Mouse (Mus musculus): Measurements from ENCODE around the gene Olfr617. TPM values are rescaled to one million over a fixed set of nuclear protein-coding genes. Genes with fewer than 3 reads are reported as not detected.
"Not testable (repeated sequence)": the region's sequence is repeated elsewhere in the genome, so short reads cannot be mapped to it uniquely, and the experiment has no call there.

Gene Olfr617
- not detected in 2 replicates for polyA plus RNA-seq (2015; fragmentation: Nextera tagmentation; extraction: Ambion mirVana)

DNA sequence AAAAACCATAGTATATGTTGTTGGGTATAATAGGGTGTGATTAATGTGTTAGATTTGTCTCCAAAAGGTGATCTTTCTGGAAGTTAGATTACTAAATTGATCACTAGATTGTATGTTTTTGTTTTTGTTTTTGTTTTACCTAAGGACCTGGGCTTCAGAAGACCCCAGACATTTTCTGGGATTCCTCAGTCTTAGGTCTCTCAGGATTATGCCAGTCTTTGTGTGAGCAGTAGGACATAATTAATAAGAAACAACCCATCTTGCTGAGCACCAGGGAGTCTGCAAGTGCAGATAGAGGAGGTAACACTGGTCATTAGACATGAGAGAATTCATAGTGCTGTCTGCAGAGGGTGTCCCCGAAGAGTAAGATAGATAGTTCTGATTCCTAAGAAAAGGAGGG lies at the start of gene Olfr617:
Gene Olfr617 (plus strand): TSS at position 301 of the 400 bp plus-strand sequence.
- no peak within 1 kb of the TSS for H3K9ac ChIP-seq

DNA sequence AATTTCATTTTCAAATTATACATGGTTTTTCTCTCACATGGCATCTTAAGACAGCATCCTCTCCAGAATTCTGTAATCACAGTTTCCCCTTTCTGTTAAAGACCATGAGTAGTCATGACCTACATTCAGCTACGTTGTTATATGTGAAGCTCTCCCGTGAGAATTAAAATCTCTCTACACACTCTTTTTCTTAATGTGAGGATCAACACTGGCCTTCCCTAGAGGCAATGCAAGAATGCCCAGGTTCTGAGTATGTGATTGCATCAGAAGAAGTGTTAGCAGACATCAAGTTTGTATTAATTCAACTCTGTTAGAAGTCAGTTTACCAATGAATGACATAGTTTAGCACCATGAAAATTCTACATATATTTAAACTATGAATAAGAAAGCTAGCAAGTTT lies 30.2 kb upstream of the Olfr617 start, which contains the start of gene Olfr612:
Gene Olfr612 (minus strand): TSS at position 101 of the 400 bp plus-strand sequence.
- not testable (repeated sequence) for H3K4me2 ChIP-seq; H3K27ac ChIP-seq; H3K9ac ChIP-seq; H3K9me3 ChIP-seq (replicated peaks); ATAC-seq; H3K27me3 ChIP-seq; H3K36me3 ChIP-seq (ENCODE audit: poor library complexity, severe bottlenecking); H3K4me3 ChIP-seq; H3K4me1 ChIP-seq
- WGBS, result 85% methylated on average over 2 of the region's 2 CpGs

More for the DNA sequence above, at the start of gene Olfr617:
- H3K4me3 ChIP-seq, result no peak within 1 kb of the TSS
- no peaks in the 10 kb centered on the region for H3K9me3 ChIP-seq (replicated peaks)
- 90% methylated on average over 1 of the region's 1 CpGs for WGBS
- no peaks in the 10 kb centered on the region for H3K4me1 ChIP-seq
- no peaks in the 10 kb centered on the region for H3K27me3 ChIP-seq
- H3K27ac ChIP-seq, result no peak within 1 kb of the TSS
- no peak within 1 kb of the TSS for H3K4me2 ChIP-seq
- no peaks in the 10 kb centered on the region for H3K36me3 ChIP-seq (ENCODE audit: poor library complexity, severe bottlenecking)
- ATAC-seq, result no peak

DNA sequence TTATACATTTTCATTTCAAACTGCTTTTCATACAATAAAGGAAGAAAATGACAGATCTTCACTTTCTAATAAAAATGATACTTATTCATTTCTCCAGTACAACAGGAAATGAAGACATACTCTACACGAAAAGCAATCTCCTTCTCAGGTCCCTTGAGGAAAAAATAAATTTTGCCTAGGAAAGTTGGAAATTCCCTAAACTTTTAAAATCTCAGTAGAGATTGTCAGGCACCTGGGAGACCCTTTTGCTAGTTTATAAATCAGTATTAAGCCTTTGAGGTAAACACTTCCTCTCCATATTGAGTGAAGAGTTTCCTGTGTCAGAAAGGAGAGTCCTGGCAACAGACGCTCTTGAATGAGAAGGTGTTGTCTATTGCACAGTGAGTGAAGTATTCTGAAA lies 25.1 kb upstream of the Olfr617 start, which contains the start of gene Olfr613:
Gene Olfr613 (plus strand): TSS at position 301 of the 400 bp plus-strand sequence.
- Histone ChIP-seq H3K27me3 (no peaks in the 10 kb centered on the region), H3K4me2 (no peak within 1 kb of the TSS), H3K36me3 (ENCODE audit: poor library complexity, severe bottlenecking) (no peaks in the 10 kb centered on the region), H3K9me3 (replicated peaks) (no peaks in the 10 kb centered on the region), H3K27ac (no peak within 1 kb of the TSS), H3K9ac (no peak within 1 kb of the TSS), H3K4me1 (no peaks in the 10 kb centered on the region), H3K4me3 (no peak within 1 kb of the TSS)
- WGBS, result 89% methylated on average over 2 of the region's 2 CpGs
- no peak for ATAC-seq

DNA sequence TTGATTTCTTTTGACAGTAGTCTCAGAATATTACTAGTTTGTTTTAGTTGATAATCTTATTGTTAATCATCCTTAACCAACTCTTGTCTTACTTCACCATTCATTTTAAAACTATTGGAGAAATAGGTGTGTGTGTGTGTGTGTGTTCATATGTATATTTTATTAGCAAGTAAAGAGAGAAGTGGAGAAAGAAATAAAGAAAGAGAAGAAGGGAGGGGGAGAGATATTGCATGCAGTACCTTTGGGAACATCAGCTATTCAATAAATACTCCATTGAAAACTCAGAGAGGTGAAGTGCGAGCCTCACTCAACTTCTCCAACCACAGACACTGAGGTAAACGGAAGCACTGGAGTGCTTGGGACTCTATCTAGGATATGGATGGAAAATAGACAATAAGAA lies 17.1 kb upstream of the Olfr617 start, which contains the start of gene Olfr615:
Gene Olfr615 (plus strand): TSS at position 301 of the 400 bp plus-strand sequence.
- WGBS, result 89% methylated on average over 2 of the region's 2 CpGs
- no peak for ATAC-seq
- H3K4me1 ChIP-seq, result no peaks in the 10 kb centered on the region
- H3K27ac ChIP-seq, result no peak within 1 kb of the TSS
- no peak within 1 kb of the TSS for H3K4me3 ChIP-seq
- no peak within 1 kb of the TSS for H3K9ac ChIP-seq
- no peaks in the 10 kb centered on the region for H3K9me3 ChIP-seq (replicated peaks)
- H3K36me3 ChIP-seq (ENCODE audit: poor library complexity, severe bottlenecking), result no peaks in the 10 kb centered on the region
- H3K4me2 ChIP-seq, result no peak within 1 kb of the TSS
- no peaks in the 10 kb centered on the region for H3K27me3 ChIP-seq

DNA sequence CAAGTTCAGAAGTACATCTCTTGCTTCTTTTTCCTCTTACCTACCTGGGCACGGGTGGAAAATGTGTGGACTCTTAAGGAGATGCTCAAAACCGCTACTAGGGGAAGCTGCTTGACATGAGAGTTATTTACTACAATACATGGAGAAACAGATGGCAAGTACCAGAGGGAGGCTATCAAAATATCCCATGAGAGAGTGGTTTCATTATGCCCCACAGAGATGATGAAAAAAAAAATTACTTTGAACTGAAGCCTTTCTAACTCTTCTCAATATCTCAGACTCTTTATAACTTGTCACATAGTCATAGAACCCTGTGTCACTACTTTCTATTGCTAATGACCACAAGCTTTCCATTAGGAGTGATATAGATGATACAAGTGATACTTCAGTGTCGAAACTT lies 3.8 kb upstream of the Olfr617 start, which contains the start of gene Olfr616:
Gene Olfr616 (minus strand): TSS at position 101 of the 400 bp plus-strand sequence.
- Histone ChIP-seq H3K27me3 (no peaks in the 10 kb centered on the region), H3K9ac (no peak within 1 kb of the TSS), H3K4me2 (no peak within 1 kb of the TSS), H3K27ac (no peak within 1 kb of the TSS), H3K9me3 (replicated peaks) (no peaks in the 10 kb centered on the region), H3K36me3 (ENCODE audit: poor library complexity, severe bottlenecking) (no peaks in the 10 kb centered on the region), H3K4me1 (no peaks in the 10 kb centered on the region), H3K4me3 (no peak within 1 kb of the TSS)
- 75% methylated on average over 3 of the region's 3 CpGs for WGBS
- no peak for ATAC-seq

DNA sequence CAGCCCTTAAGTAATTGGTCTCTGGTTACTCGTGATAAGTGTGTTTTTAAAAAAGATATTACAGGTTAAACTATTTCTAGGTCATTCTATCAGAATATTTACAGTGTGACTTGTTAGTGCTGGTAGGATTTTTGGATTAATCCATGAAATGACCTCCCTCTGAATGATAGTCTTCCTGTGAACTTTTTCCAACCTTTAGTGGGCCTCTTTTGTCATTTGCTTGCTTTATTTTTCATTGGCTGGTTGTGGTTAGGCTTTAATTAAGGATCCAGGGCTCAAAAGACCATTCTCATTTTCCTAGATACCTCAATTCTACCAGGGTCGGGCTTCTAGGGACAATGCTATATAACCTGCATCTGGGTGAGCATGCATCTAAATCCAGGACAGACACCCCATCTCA lies 16.9 kb downstream of the Olfr617 start, which contains the start of gene Olfr618:
Gene Olfr618 (plus strand): TSS at position 301 of the 400 bp plus-strand sequence.
- Histone ChIP-seq H3K27ac (no peak within 1 kb of the TSS), H3K9ac (no peak within 1 kb of the TSS), H3K4me3 (no peak within 1 kb of the TSS), H3K36me3 (ENCODE audit: poor library complexity, severe bottlenecking) (no peaks in the 10 kb centered on the region), H3K27me3 (no peaks in the 10 kb centered on the region), H3K4me2 (no peak within 1 kb of the TSS), H3K9me3 (replicated peaks) (no peaks in the 10 kb centered on the region), H3K4me1 (no peaks in the 10 kb centered on the region)
- WGBS, result 68% methylated on average over 2 of the region's 2 CpGs
- ATAC-seq, result no peak

DNA sequence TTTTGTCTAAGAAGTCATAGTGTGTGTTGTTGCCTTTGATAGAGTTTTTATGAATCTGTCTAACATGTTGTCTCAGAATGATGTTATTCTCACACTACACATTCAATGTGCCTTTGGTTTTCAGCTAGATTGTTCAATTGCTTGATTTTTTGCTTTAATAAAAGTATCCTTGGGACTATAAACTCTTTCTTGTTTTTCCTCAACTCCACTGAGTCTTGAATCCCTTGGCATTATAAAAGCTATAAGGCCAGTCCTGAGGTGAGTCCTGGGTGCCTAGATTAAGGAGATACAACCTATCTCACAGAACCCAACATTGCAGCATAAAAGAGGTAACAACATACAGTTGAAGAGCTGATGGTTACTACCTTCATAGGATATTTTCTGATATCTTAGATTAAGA lies 27.4 kb downstream of the Olfr617 start, which contains the start of gene Olfr619:
Gene Olfr619 (plus strand): TSS at position 301 of the 400 bp plus-strand sequence.
- Histone ChIP-seq H3K9ac (no peak within 1 kb of the TSS), H3K36me3 (ENCODE audit: poor library complexity, severe bottlenecking) (no peaks in the 10 kb centered on the region), H3K4me1 (no peaks in the 10 kb centered on the region), H3K4me2 (no peak within 1 kb of the TSS), H3K4me3 (no peak within 1 kb of the TSS), H3K9me3 (replicated peaks) (no peaks in the 10 kb centered on the region), H3K27me3 (no peaks in the 10 kb centered on the region), H3K27ac (no peak within 1 kb of the TSS)
- ATAC-seq, result no peak

DNA sequence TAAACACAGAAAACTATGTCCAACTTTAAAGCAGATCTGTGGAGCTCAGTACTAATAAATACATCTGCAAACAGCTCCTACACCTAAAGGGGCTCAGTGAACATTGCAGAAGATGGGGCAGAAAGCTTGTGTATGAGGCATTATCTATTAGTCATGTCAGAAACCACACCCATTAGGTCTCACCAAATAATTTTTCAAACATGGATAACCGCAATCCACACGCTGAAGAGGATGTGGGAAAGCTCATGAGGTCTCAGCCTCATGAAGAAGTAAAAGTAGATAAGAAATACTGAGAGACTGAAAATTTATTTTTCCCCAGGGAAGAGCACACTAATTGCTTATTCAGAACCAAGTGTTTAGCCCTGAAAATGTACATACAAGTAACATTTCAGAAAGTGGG lies 34.6 kb downstream of the Olfr617 start:
- Histone ChIP-seq H3K36me3 (ENCODE audit: poor library complexity, severe bottlenecking) (no peaks in the 10 kb centered on the region), H3K27me3 (no peaks in the 10 kb centered on the region), H3K9ac (no peak overlapping the region), H3K4me1 (no peaks in the 10 kb centered on the region), H3K27ac (no peak overlapping the region), H3K4me2 (no peak overlapping the region), H3K4me3 (no peak overlapping the region), H3K9me3 (replicated peaks) (no peaks in the 10 kb centered on the region)
- WGBS, result 85% methylated on average over 2 of the region's 2 CpGs
- ATAC-seq, result no peak

DNA sequence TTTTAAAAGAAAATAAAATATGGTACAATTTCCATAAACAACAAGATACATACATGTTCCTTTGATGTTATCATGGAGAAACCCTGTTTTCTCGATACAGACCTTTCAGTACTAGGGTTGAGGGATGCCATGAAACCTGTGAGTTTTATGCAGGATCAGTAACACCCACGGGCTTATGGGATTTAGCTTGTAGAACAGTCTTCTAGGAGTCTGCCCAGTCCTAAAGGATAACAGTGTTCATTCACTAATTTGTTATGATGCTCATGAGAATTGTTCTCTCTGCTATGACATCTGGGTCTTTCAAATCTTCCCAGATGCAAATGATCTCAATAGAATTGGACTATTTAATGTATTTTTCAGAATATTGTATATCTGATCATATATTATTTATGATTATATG lies 39.6 kb downstream of the Olfr617 start, which contains the start of gene Olfr620:
Gene Olfr620 (minus strand): TSS at position 101 of the 400 bp plus-strand sequence.
- no peak within 1 kb of the TSS for H3K4me2 ChIP-seq
- H3K4me1 ChIP-seq, result no peaks in the 10 kb centered on the region
- H3K27ac ChIP-seq, result no peak within 1 kb of the TSS
- H3K36me3 ChIP-seq (ENCODE audit: poor library complexity, severe bottlenecking), result no peaks in the 10 kb centered on the region
- no peaks in the 10 kb centered on the region for H3K9me3 ChIP-seq (replicated peaks)
- 88% methylated on average over 2 of the region's 2 CpGs for WGBS
- H3K9ac ChIP-seq, result no peak within 1 kb of the TSS
- no peak within 1 kb of the TSS for H3K4me3 ChIP-seq
- H3K27me3 ChIP-seq, result no peaks in the 10 kb centered on the region
- no peak for ATAC-seq

Small RNA genes lying within 50 kb of the gene (microRNA-seq; reads per million reads assigned to microRNA genes)
- gene Gm26506, result not detected

Other genes with a start within 250 kb of the Olfr617 start
- gene Olfr598, start 249.5 kb upstream of the Olfr617 start, polyA plus RNA-seq (2015; fragmentation: Nextera tagmentation; extraction: Ambion mirVana), result not detected in 2 replicates
- not detected in 2 replicates for gene Olfr599, start 237.1 kb upstream of the Olfr617 start, polyA plus RNA-seq (2015; fragmentation: Nextera tagmentation; extraction: Ambion mirVana)
- not detected in 2 replicates for gene Olfr600, start 223.4 kb upstream of the Olfr617 start, polyA plus RNA-seq (2015; fragmentation: Nextera tagmentation; extraction: Ambion mirVana)
- gene Olfr601, start 210.4 kb upstream of the Olfr617 start, polyA plus RNA-seq (2015; fragmentation: Nextera tagmentation; extraction: Ambion mirVana), result not detected in 2 replicates
- not detected in 2 replicates for gene Olfr603, start 186.9 kb upstream of the Olfr617 start, polyA plus RNA-seq (2015; fragmentation: Nextera tagmentation; extraction: Ambion mirVana)
- not detected in 2 replicates for gene Usp17lc, start 158.0 kb upstream of the Olfr617 start, polyA plus RNA-seq (2015; fragmentation: Nextera tagmentation; extraction: Ambion mirVana)
- not detected in 2 replicates for gene Olfr605, start 127.6 kb upstream of the Olfr617 start, polyA plus RNA-seq (2015; fragmentation: Nextera tagmentation; extraction: Ambion mirVana)
- gene Olfr606, start 124.0 kb upstream of the Olfr617 start, polyA plus RNA-seq (2015; fragmentation: Nextera tagmentation; extraction: Ambion mirVana), result not detected in 2 replicates
- not detected in 2 replicates for gene Olfr607, start 108.9 kb upstream of the Olfr617 start, polyA plus RNA-seq (2015; fragmentation: Nextera tagmentation; extraction: Ambion mirVana)
- not detected in 2 replicates for gene Olfr608, start 103.2 kb upstream of the Olfr617 start, polyA plus RNA-seq (2015; fragmentation: Nextera tagmentation; extraction: Ambion mirVana)
- not detected in 2 replicates for gene Olfr609, start 75.0 kb upstream of the Olfr617 start, polyA plus RNA-seq (2015; fragmentation: Nextera tagmentation; extraction: Ambion mirVana)
- not detected in 2 replicates for gene Olfr610, start 60.9 kb upstream of the Olfr617 start, polyA plus RNA-seq (2015; fragmentation: Nextera tagmentation; extraction: Ambion mirVana)
- gene Olfr611, start 52.2 kb upstream of the Olfr617 start, polyA plus RNA-seq (2015; fragmentation: Nextera tagmentation; extraction: Ambion mirVana), result not detected in 2 replicates
- gene Olfr612, start 30.3 kb upstream of the Olfr617 start, polyA plus RNA-seq (2015; fragmentation: Nextera tagmentation; extraction: Ambion mirVana), result not detected in 2 replicates
- not detected in 2 replicates for gene Olfr613, start 25.0 kb upstream of the Olfr617 start, polyA plus RNA-seq (2015; fragmentation: Nextera tagmentation; extraction: Ambion mirVana)
- gene Olfr615, start 17.0 kb upstream of the Olfr617 start, polyA plus RNA-seq (2015; fragmentation: Nextera tagmentation; extraction: Ambion mirVana), result not detected in 2 replicates
- not detected in 2 replicates for gene Olfr616, start 3.9 kb upstream of the Olfr617 start, polyA plus RNA-seq (2015; fragmentation: Nextera tagmentation; extraction: Ambion mirVana)
- gene Olfr618, start 17.0 kb downstream of the Olfr617 start, polyA plus RNA-seq (2015; fragmentation: Nextera tagmentation; extraction: Ambion mirVana), result not detected in 2 replicates
- not detected in 2 replicates for gene Olfr619, start 27.5 kb downstream of the Olfr617 start, polyA plus RNA-seq (2015; fragmentation: Nextera tagmentation; extraction: Ambion mirVana)
- gene Olfr620, start 39.5 kb downstream of the Olfr617 start, polyA plus RNA-seq (2015; fragmentation: Nextera tagmentation; extraction: Ambion mirVana), result not detected in 2 replicates
- not detected in 2 replicates for gene Olfr622, start 69.6 kb downstream of the Olfr617 start, polyA plus RNA-seq (2015; fragmentation: Nextera tagmentation; extraction: Ambion mirVana)
- not detected in 2 replicates for gene Olfr623, start 90.6 kb downstream of the Olfr617 start, polyA plus RNA-seq (2015; fragmentation: Nextera tagmentation; extraction: Ambion mirVana)
- gene Olfr624, start 98.1 kb downstream of the Olfr617 start, polyA plus RNA-seq (2015; fragmentation: Nextera tagmentation; extraction: Ambion mirVana), result 0.03 TPM in 1 of 2 replicates, not detected in the other
- not detected in 2 replicates for gene Olfr625-ps1, start 109.7 kb downstream of the Olfr617 start, polyA plus RNA-seq (2015; fragmentation: Nextera tagmentation; extraction: Ambion mirVana)
- gene Olfr243, start 141.6 kb downstream of the Olfr617 start, polyA plus RNA-seq (2015; fragmentation: Nextera tagmentation; extraction: Ambion mirVana), result not detected in 2 replicates
- gene Olfr628, start 157.3 kb downstream of the Olfr617 start, polyA plus RNA-seq (2015; fragmentation: Nextera tagmentation; extraction: Ambion mirVana), result not detected in 2 replicates
- gene Olfr629, start 171.9 kb downstream of the Olfr617 start, polyA plus RNA-seq (2015; fragmentation: Nextera tagmentation; extraction: Ambion mirVana), result not detected in 2 replicates
- gene Olfr630, start 184.3 kb downstream of the Olfr617 start, polyA plus RNA-seq (2015; fragmentation: Nextera tagmentation; extraction: Ambion mirVana), result not detected in 2 replicates
- not detected in 2 replicates for gene Olfr69, start 198.5 kb downstream of the Olfr617 start, polyA plus RNA-seq (2015; fragmentation: Nextera tagmentation; extraction: Ambion mirVana)
- gene Olfr68, start 206.6 kb downstream of the Olfr617 start, polyA plus RNA-seq (2015; fragmentation: Nextera tagmentation; extraction: Ambion mirVana), result not detected in 2 replicates
- gene Olfr67, start 218.8 kb downstream of the Olfr617 start, polyA plus RNA-seq (2015; fragmentation: Nextera tagmentation; extraction: Ambion mirVana), result not detected in 2 replicates
- gene Hbb-bt, start 240.9 kb downstream of the Olfr617 start, polyA plus RNA-seq (2015; fragmentation: Nextera tagmentation; extraction: Ambion mirVana), result 960 and 1,191 TPM in 2 replicates

Measured in forebrain, embryonic 13.5 days (tissue).